In genomic region chr5:122079796-122080195, GRCm38 (mm10) we compare ENCODE assay signal across 14 mouse cellular contexts. TPM values are rescaled to one million over a fixed set of nuclear protein-coding genes. Genes with fewer than 3 reads are reported as not detected.
DNase-seq lines count a peak whose midpoint lies in the region; TF ChIP-seq lines count a peak whose summit lies in the region.
"Had no signal": no experiment of that assay in that cellular context is flagged by ENCODE, and none has a peak within 500 bp of the region (broad histone marks: within the 10 kb centered on the region; RNA-seq: fewer than 3 reads in every experiment).

No protein-coding gene starts in this region.

- H3K4me1 ChIP-seq in cerebellum, adult 2 months (ENCODE audit: control insufficient read depth, insufficient read depth, low read length): peaks cover 5% of the 10 kb centered on the region; the same call in 1 of the 2 replicates
- no peaks in the 10 kb centered on the region for H3K4me1 ChIP-seq in bone marrow, adult 2 months (ENCODE audit: control insufficient read depth, insufficient read depth, low read length)
- H3K4me1 ChIP-seq: midbrain, embryonic 15.5 days had no signal

- intact Hi-C loops in left cerebral cortex, adult 2 months (cut with DNase I): no loop called here
- intact Hi-C loops in left cerebral cortex, postnatal 36 days (cut with DNase I): no loop called here

- DNase-seq in cerebellum, adult 2 months: no peak
- DNase-seq in cerebellum, adult 9-10 months: no peak
- DNase-seq in left cerebral cortex, adult 2 months (ENCODE audit: extremely low spot score in 1 of 2, low spot score in 2 of 2): no peak
- no peak for DNase-seq in left cerebral cortex, postnatal 36 days (ENCODE audit: low spot score in 2 of 2)
- peak; percentile 10 for DNase-seq in 3T3-L1 (ENCODE audit: low read depth, low spot score)
- DNase-seq in Muller cell, postnatal 12 days (ENCODE audit: inconsistent ontology term): no peak
- DNase-seq in gastrocnemius, adult 8-10 months (ENCODE audit: low spot score in 2 of 2): no peak
- DNase-seq: adrenal gland, postnatal 10 days; layer of hippocampus, postnatal 36 days had no signal

- peak; percentile 35; the same call in 1 of the 2 replicates for TF ChIP-seq CTCF in cerebellum, adult 2 months (IDR thresholded peaks at IDR 0.05; ENCODE audit: borderline replicate concordance, insufficient read depth, low read depth, low read length)
- peak; percentile 33 for TF ChIP-seq CTCF in left cerebral cortex, adult 2 months (IDR thresholded peaks at IDR 0.05)
- TF ChIP-seq CTCF in bone marrow, adult 2 months (IDR thresholded peaks at IDR 0.05; ENCODE audit: control insufficient read depth, insufficient read depth, low read length): peak; percentile 67

- no peak overlapping the region for H3K4me3 ChIP-seq in cerebellum, adult 2 months (replicated peaks; ENCODE audit: insufficient read depth, low read depth, low read length)
- H3K4me3 ChIP-seq in left cerebral cortex, adult 2 months: no peak overlapping the region
- no peak overlapping the region for H3K4me3 ChIP-seq in bone marrow, adult 2 months (replicated peaks; ENCODE audit: control insufficient read depth, low read depth, low read length)
- H3K4me3 ChIP-seq: heart, embryonic 13.5 days; lung, embryonic 15.5 days; midbrain, embryonic 15.5 days had no signal

- TF ChIP-seq POLR2A in cerebellum, adult 2 months (IDR thresholded peaks at IDR 0.05; ENCODE audit: borderline replicate concordance, insufficient read depth, low read length): no peak
- TF ChIP-seq POLR2A in bone marrow, adult 2 months (IDR thresholded peaks at IDR 0.05; ENCODE audit: borderline replicate concordance, control insufficient read depth, low read depth, low read length): no peak

- WGBS in cerebellum, adult 2 months: 83% methylated on average over 7 of the region's 7 CpGs
- 80% methylated on average over 7 of the region's 7 CpGs for WGBS in bone marrow, adult 2 months

- H3K27me3 ChIP-seq in cerebellum, adult 2 months (ENCODE audit: control insufficient read depth, insufficient read depth, low read length): no peaks in the 10 kb centered on the region
- H3K27me3 ChIP-seq: lung, embryonic 15.5 days; midbrain, embryonic 15.5 days had no signal

- no peak overlapping the region for H3K27ac ChIP-seq in cerebellum, adult 2 months (ENCODE audit: insufficient read depth, low read length)
- no peak overlapping the region for H3K27ac ChIP-seq in left cerebral cortex, adult 2 months
- H3K27ac ChIP-seq in bone marrow, adult 2 months (ENCODE audit: control insufficient read depth, insufficient read depth, low read depth, low read length, poor library complexity): no peak overlapping the region
- H3K27ac ChIP-seq: heart, embryonic 13.5 days; lung, embryonic 15.5 days; midbrain, embryonic 15.5 days had no signal

RNA-seq across cellular contexts. Expression of gene Myl2, which starts 21.0 kb away (rescaled TPM):
- polyA plus RNA-seq in cerebellum, adult 2 months (2012; rRNA removed): 0.92 and 1.6 TPM in 2 replicates
- total RNA-seq in left cerebral cortex, adult 2 months (2021): 1 to 10 TPM in 1 of 2 experiments, under 1 TPM in 1; 0.86 to 1.4 TPM
- total RNA-seq in left cerebral cortex, postnatal 36 days (2021): 1 to 10 TPM; 1.3 to 1.6 TPM
- polyA plus RNA-seq in bone marrow, adult 2 months (2011; ENCODE audit: insufficient read depth, insufficient read length, low replicate concordance, missing spikeins): 4.3 and 6.0 TPM in 2 replicates
- total RNA-seq in gastrocnemius, adult 8-10 months (2022): 1,000 to 10,000 TPM in 1 of 4 experiments, 100 to 1,000 TPM in 3; 818 to 1,021 (median 841) TPM
- polyA plus RNA-seq: intestine, embryonic 14.5 days had no signal

RNA-seq across cellular contexts. Expression of gene Cux2, which starts 29.9 kb away (rescaled TPM):
- polyA plus RNA-seq in cerebellum, adult 2 months (2012; rRNA removed): 31.9 and 36.7 TPM in 2 replicates
- total RNA-seq in left cerebral cortex, adult 2 months (2021): 100 to 1,000 TPM; 194 to 215 TPM
- 100 to 1,000 TPM; 187 to 216 TPM for total RNA-seq in left cerebral cortex, postnatal 36 days (2021)
- 0.41 and 1.2 TPM in 2 replicates for polyA plus RNA-seq in bone marrow, adult 2 months (2011; ENCODE audit: insufficient read depth, insufficient read length, low replicate concordance, missing spikeins)
- total RNA-seq in gastrocnemius, adult 8-10 months (2022): 1 to 10 TPM; 1.8 to 3.4 (median 2.3) TPM

Comparison
In these comparisons a context has a peak if more than half of its experiments do, and no peak if none do; other contexts are left out.
1. RNA of gene Myl2, which starts 21.0 kb away (total RNA-seq): 818 to 1,021 TPM in gastrocnemius, adult 8-10 months; 1.3 to 1.6 TPM in left cerebral cortex, postnatal 36 days and 0.86 to 1.4 TPM in left cerebral cortex, adult 2 months; every median in the first group is over 100 times any median in the second.
2. RNA of gene Cux2, which starts 29.9 kb away (total RNA-seq): 187 to 216 TPM in left cerebral cortex, postnatal 36 days and 194 to 215 TPM in left cerebral cortex, adult 2 months; 1.8 to 3.4 TPM in gastrocnemius, adult 8-10 months; every median in the first group is over 10 times any median in the second.
3. Peak in every context shown above with its lines, with median percentiles within 50 percentile points of each other: CTCF ChIP-seq.